Comparison of ENCODE assay signal across 11 mouse cellular contexts in the genomic region with DNA sequence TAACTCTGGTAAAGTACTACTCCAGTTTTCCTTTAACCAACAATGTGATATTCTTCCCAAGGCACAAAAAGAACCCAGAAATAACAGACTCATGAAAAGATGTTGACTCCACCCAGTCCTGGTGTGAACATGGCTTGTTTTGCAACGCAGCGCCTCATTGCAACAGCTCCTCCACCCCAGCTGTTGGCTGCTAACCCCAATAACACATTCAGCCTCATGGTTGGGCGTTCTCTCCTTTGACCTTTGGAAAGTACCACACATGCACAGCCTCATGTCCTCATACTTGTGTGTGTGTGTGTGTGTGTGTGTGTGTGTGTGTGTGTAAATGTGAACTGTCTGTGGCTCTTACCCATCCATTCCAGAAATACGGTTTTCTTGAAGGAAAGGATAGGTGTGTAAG. TPM values are rescaled to one million over a fixed set of nuclear protein-coding genes. Genes with fewer than 3 reads are reported as not detected.
DNase-seq lines count a peak whose midpoint lies in the region; ATAC-seq lines count a peak whose summit lies in the region.
"Had no signal": no experiment of that assay in that cellular context is flagged by ENCODE, and none has a peak within 500 bp of the region (broad histone marks: within the 10 kb centered on the region; RNA-seq: fewer than 3 reads in every experiment).

No protein-coding gene starts in this region.

- no peaks in the 10 kb centered on the region for H3K9me3 ChIP-seq in midbrain, embryonic 10.5 days (replicated peaks)
- H3K9me3 ChIP-seq: embryonic facial prominence, embryonic 13.5 days had no signal

- peak; percentile 3 for DNase-seq in ovary, postnatal 36 days (ENCODE audit: low spot score)
- DNase-seq in ovary, adult 18-20 months (ENCODE audit: low spot score): no peak
- DNase-seq in adipocyte (ENCODE audit: low spot score): peak; percentile 46
- peak; percentile 9 to 22 for DNase-seq in heart, postnatal 14 days
- DNase-seq in midbrain, embryonic 10.5 days (ENCODE audit: low spot score): no peak
- DNase-seq in ovary, postnatal 14 days (ENCODE audit: low spot score): no peak
- DNase-seq in spleen, postnatal 14 days (ENCODE audit: low spot score in 2 of 2): no peak

- peak; percentile 81 for ATAC-seq in monocyte, adult 5-6 weeks (replicated peaks; ENCODE audit: insufficient number of reproducible peaks, low FRiP score, low TSS enrichment, poor library complexity, severe bottlenecking)
- ATAC-seq: intestine, postnatal 0 days had no signal

- intact Hi-C loops in heart, postnatal 14 days (cut with DNase I): no loop called here

- H3K36me3 ChIP-seq in midbrain, embryonic 10.5 days: no peaks in the 10 kb centered on the region
- H3K36me3 ChIP-seq: embryonic facial prominence, embryonic 13.5 days had no signal

- H3K27ac ChIP-seq in midbrain, embryonic 10.5 days (replicated peaks): no peak overlapping the region
- H3K27ac ChIP-seq: embryonic facial prominence, embryonic 13.5 days; left cerebral cortex, adult 2 months had no signal

- H3K4me1 ChIP-seq in midbrain, embryonic 10.5 days: no peaks in the 10 kb centered on the region
- H3K4me1 ChIP-seq: embryonic facial prominence, embryonic 13.5 days had no signal

- H3K27me3 ChIP-seq in midbrain, embryonic 10.5 days (ENCODE audit: low read depth, poor library complexity, severe bottlenecking): no peaks in the 10 kb centered on the region
- H3K27me3 ChIP-seq: embryonic facial prominence, embryonic 13.5 days had no signal

- H3K4me3 ChIP-seq in midbrain, embryonic 10.5 days: no peak overlapping the region
- H3K4me3 ChIP-seq: embryonic facial prominence, embryonic 13.5 days; left cerebral cortex, adult 2 months had no signal

- WGBS in midbrain, embryonic 10.5 days: 90% methylated on average over 4 of the region's 4 CpGs

RNA-seq across cellular contexts. Expression of a gene that starts 37.0 kb away (rescaled TPM):
- 1 to 10 TPM; 3.3 to 4.5 TPM for total RNA-seq in heart, postnatal 14 days (2021)
- 58.1 to 181 TPM (median 70.4 TPM) in 3 replicates for total RNA-seq in monocyte, adult 5-6 weeks (2017)
- 0.84 and 1.1 TPM in 2 replicates for polyA plus RNA-seq in midbrain, embryonic 10.5 days (2016; fragmentation: Nextera tagmentation; extraction: Ambion mirVana)

Comparison
In these comparisons a context has a peak if more than half of its experiments do, and no peak if none do; other contexts are left out.
1. DNase-seq: peak in ovary, postnatal 36 days (single experiment), adipocyte (single experiment) and heart, postnatal 14 days (2 of 2); none in ovary, adult 18-20 months (single experiment), midbrain, embryonic 10.5 days (single experiment), ovary, postnatal 14 days (single experiment) and spleen, postnatal 14 days (0 of 2).
2. RNA of a gene that starts 37.0 kb away (total RNA-seq): 58.1 to 181 TPM in monocyte, adult 5-6 weeks; 3.3 to 4.5 TPM in heart, postnatal 14 days; every median in the first group is over 10 times any median in the second.